Mouse (Mus musculus) ZHBTc4 (cell line): ENCODE data around the gene Mlana.

Experiments
- DNase-seq: peaks from one replicate; pipeline ENCODE4 v3.0.0-alpha.2; 2011; ENCODE audit warnings: low read depth, low spot score

The Mlana gene

DNA sequence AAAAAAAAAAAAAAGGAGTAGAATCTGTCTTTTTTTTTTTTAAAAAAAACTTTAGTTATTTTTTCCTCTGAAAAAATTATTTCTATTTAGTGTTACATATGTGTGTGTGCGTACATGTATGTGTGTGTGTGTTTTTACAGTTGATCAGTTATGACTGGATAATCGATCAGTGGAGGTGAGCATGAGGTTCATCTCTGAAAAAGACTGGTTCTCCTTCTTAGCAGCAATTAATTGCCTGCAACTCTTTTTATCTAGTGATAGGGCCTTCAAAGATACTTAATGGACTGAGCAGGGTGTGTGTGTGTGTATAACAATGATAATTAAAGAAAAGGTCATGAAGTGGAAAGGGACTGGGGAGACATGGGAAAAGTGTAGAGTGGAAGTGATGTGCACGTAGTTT lies 53.4 kb downstream of the Mlana start:
- no peak for DNase-seq

DNA sequence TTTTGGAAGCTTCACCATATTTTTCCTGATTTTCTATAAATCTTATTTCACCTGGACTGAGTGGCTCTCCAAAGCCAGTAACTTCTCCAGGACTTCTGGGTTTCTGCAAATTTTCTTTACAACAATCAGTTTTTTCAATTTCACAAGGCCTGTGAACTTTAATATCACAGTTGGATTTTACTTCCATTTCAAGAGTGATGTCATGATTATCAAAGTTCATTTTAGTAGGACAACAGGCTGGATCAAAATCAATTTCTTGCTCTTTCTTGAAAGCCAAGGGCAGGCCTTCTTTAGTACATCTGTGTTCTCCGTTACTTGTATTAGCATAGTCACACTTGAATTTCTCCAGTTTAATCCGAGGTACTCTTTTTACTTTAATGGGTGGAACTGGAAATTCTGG lies 56.3 kb downstream of the Mlana start:
- DNase-seq, result no peak
